Mouse (Mus musculus): ENCODE measurements around the gene Ppfibp1. TPM values are rescaled to one million over a fixed set of nuclear protein-coding genes. Genes with fewer than 3 reads are reported as not detected.

The Ppfibp1 gene
- polyA plus RNA-seq, 1 experiment: 66.6 TPM

- Histone ChIP-seq H3K4me3 (ENCODE audit: low read depth, low read length) (peak within 1 kb of the TSS; percentile 77), H3K9me3 (replicated peaks; ENCODE audit: control insufficient read depth, insufficient read depth, low read length, poor library complexity, severe bottlenecking) (no peaks in the 10 kb centered on the region), H3K36me3 (ENCODE audit: control insufficient read depth, insufficient read depth, low read length, poor library complexity, severe bottlenecking) (peaks cover 5% of the 10 kb centered on the region; the same call in 1 of the 2 replicates), H3K9ac (ENCODE audit: low read depth, poor library complexity, severe bottlenecking) (peak within 1 kb of the TSS; percentile 67), H3K27ac (ENCODE audit: insufficient read depth, low read length) (peak within 1 kb of the TSS; percentile 58; the same call in 1 of the 2 replicates), H3K4me1 (ENCODE audit: control insufficient read depth, insufficient read depth, low read length) (no peaks in the 10 kb centered on the region), H3K27me3 (ENCODE audit: control insufficient read depth, insufficient read depth, low read length, poor library complexity, severe bottlenecking) (no peaks in the 10 kb centered on the region)
- TF ChIP-seq POLR2A (IDR thresholded peaks at IDR 0.05; ENCODE audit: insufficient read depth, low read length) (peak; percentile 72), EP300 (IDR thresholded peaks at IDR 0.05; ENCODE audit: insufficient read depth, low read depth, low read length) (peak; percentile 19; the same call in 1 of the 2 replicates), CTCF (IDR thresholded peaks at IDR 0.05; ENCODE audit: low read depth, low read length) (no peak)
These were observed 154.3 kb downstream of the Ppfibp1 start, which contains the start of gene Mrps35 for GRCm38 (mm10) chr6:147042291-147043290. TSS of gene Mrps35 (plus strand) at chr6:147042764.

DNA sequence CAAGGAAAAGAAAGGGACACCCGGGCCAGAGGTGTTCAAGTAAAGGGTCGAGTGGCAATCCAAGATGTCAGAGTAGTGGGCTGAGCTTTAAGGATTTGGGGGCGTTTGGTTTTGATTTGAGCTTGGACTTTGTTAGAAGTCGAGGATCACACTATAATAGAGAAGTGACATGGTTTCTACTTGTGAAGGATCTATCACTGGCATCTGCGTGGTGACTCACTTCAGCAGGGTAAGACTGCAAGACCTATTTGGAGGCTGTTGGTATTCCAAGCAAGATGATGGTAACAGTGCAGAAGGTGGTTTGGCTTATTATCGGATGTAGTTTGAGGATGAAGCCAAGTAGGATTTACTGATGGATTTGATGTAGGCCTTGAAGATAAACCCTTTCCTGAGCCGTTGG lies 155.3 kb downstream of the Ppfibp1 start:
- TF ChIP-seq EP300 (IDR thresholded peaks at IDR 0.05; ENCODE audit: insufficient read depth, low read depth, low read length) (no peak), CTCF (IDR thresholded peaks at IDR 0.05; ENCODE audit: low read depth, low read length) (no peak), POLR2A (IDR thresholded peaks at IDR 0.05; ENCODE audit: insufficient read depth, low read length) (no peak)
- Histone ChIP-seq H3K27ac (ENCODE audit: insufficient read depth, low read length) (no peak overlapping the region), H3K4me1 (ENCODE audit: control insufficient read depth, insufficient read depth, low read length) (no peaks in the 10 kb centered on the region), H3K9me3 (replicated peaks; ENCODE audit: control insufficient read depth, insufficient read depth, low read length, poor library complexity, severe bottlenecking) (no peaks in the 10 kb centered on the region), H3K9ac (ENCODE audit: low read depth, poor library complexity, severe bottlenecking) (peak overlapping the region; percentile 67), H3K36me3 (ENCODE audit: control insufficient read depth, insufficient read depth, low read length, poor library complexity, severe bottlenecking) (peaks cover 12% of the 10 kb centered on the region), H3K27me3 (ENCODE audit: control insufficient read depth, insufficient read depth, low read length, poor library complexity, severe bottlenecking) (no peaks in the 10 kb centered on the region), H3K4me3 (ENCODE audit: low read depth, low read length) (peak overlapping the region; percentile 63)

- no peak for TF ChIP-seq POLR2A (IDR thresholded peaks at IDR 0.05; ENCODE audit: insufficient read depth, low read length)
- no peak for TF ChIP-seq EP300 (IDR thresholded peaks at IDR 0.05; ENCODE audit: insufficient read depth, low read depth, low read length)
- no peak for TF ChIP-seq CTCF (IDR thresholded peaks at IDR 0.05; ENCODE audit: low read depth, low read length)
- Histone ChIP-seq H3K36me3 (ENCODE audit: control insufficient read depth, insufficient read depth, low read length, poor library complexity, severe bottlenecking) (peaks cover 34% of the 10 kb centered on the region), H3K27ac (ENCODE audit: insufficient read depth, low read length) (no peak overlapping the region)
These were observed 161.0 kb downstream of the Ppfibp1 start for GRCm38 (mm10) chr6:147049239-147049805.

GRCm38 (mm10) chr6:147051666-147052065 lies 163.4 kb downstream of the Ppfibp1 start:
- Histone ChIP-seq H3K27ac (ENCODE audit: insufficient read depth, low read length) (no peak overlapping the region), H3K4me3 (ENCODE audit: low read depth, low read length) (no peak overlapping the region), H3K27me3 (ENCODE audit: control insufficient read depth, insufficient read depth, low read length, poor library complexity, severe bottlenecking) (no peaks in the 10 kb centered on the region), H3K9ac (ENCODE audit: low read depth, poor library complexity, severe bottlenecking) (no peak overlapping the region), H3K4me1 (ENCODE audit: control insufficient read depth, insufficient read depth, low read length) (peaks cover 1% of the 10 kb centered on the region), H3K9me3 (replicated peaks; ENCODE audit: control insufficient read depth, insufficient read depth, low read length, poor library complexity, severe bottlenecking) (no peaks in the 10 kb centered on the region), H3K36me3 (ENCODE audit: control insufficient read depth, insufficient read depth, low read length, poor library complexity, severe bottlenecking) (peaks cover 33% of the 10 kb centered on the region)
- TF ChIP-seq CTCF (IDR thresholded peaks at IDR 0.05; ENCODE audit: low read depth, low read length) (no peak), POLR2A (IDR thresholded peaks at IDR 0.05; ENCODE audit: insufficient read depth, low read length) (no peak), EP300 (IDR thresholded peaks at IDR 0.05; ENCODE audit: insufficient read depth, low read depth, low read length) (no peak)

More at GRCm38 (mm10) chr6:147049239-147049805, 161.0 kb downstream of the Ppfibp1 start:
- no peaks in the 10 kb centered on the region for H3K9me3 ChIP-seq (replicated peaks; ENCODE audit: control insufficient read depth, insufficient read depth, low read length, poor library complexity, severe bottlenecking)
- no peak overlapping the region for H3K9ac ChIP-seq (ENCODE audit: low read depth, poor library complexity, severe bottlenecking)
- no peaks in the 10 kb centered on the region for H3K4me1 ChIP-seq (ENCODE audit: control insufficient read depth, insufficient read depth, low read length)
- H3K27me3 ChIP-seq (ENCODE audit: control insufficient read depth, insufficient read depth, low read length, poor library complexity, severe bottlenecking): no peaks in the 10 kb centered on the region
- no peak overlapping the region for H3K4me3 ChIP-seq (ENCODE audit: low read depth, low read length)

- no peak overlapping the region for H3K9ac ChIP-seq (ENCODE audit: low read depth, poor library complexity, severe bottlenecking)
- no peak for TF ChIP-seq CTCF (IDR thresholded peaks at IDR 0.05; ENCODE audit: low read depth, low read length)
- no peak for TF ChIP-seq EP300 (IDR thresholded peaks at IDR 0.05; ENCODE audit: insufficient read depth, low read depth, low read length)
- TF ChIP-seq POLR2A (IDR thresholded peaks at IDR 0.05; ENCODE audit: insufficient read depth, low read length): no peak
- H3K27ac ChIP-seq (ENCODE audit: insufficient read depth, low read length): no peak overlapping the region
- H3K9me3 ChIP-seq (replicated peaks; ENCODE audit: control insufficient read depth, insufficient read depth, low read length, poor library complexity, severe bottlenecking): no peaks in the 10 kb centered on the region
- H3K4me1 ChIP-seq (ENCODE audit: control insufficient read depth, insufficient read depth, low read length): peaks cover 1% of the 10 kb centered on the region
- H3K36me3 ChIP-seq (ENCODE audit: control insufficient read depth, insufficient read depth, low read length, poor library complexity, severe bottlenecking): peaks cover 33% of the 10 kb centered on the region
- no peak overlapping the region for H3K4me3 ChIP-seq (ENCODE audit: low read depth, low read length)
- H3K27me3 ChIP-seq (ENCODE audit: control insufficient read depth, insufficient read depth, low read length, poor library complexity, severe bottlenecking): no peaks in the 10 kb centered on the region
These were observed 164.2 kb downstream of the Ppfibp1 start for GRCm38 (mm10) chr6:147052440-147052839.
